Mouse (Mus musculus) retina, postnatal 1 day (tissue): ENCODE data around the gene Spindoc.
A peak's percentile ranks its signal among the peaks of the same experiment; 100 is the strongest.

Experiments
- DNase-seq: peaks from one replicate; pipeline ENCODE4 v3.0.0-alpha.2; 2012

The Spindoc gene

DNA sequence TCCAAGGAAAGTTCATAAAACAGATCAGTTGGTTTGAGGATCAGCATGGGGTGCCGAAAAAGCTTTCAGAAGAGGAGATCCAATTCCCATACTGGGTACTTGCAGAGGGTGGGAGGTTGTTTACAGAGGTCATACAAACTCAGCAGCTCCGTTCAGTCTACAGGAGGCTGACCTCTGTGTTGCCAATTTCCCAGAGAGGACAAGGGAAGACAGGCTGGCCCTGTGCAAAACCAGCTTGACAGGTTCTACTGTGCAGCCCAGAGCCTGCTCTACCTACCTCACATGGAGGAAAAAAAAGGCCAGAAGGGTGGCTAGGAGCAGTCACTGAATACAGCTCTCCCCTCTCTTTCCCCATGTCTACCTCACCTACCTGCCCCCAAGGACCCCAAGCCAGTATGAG lies 48.7 kb downstream of the Spindoc start:
- DNase-seq: no peak

DNA sequence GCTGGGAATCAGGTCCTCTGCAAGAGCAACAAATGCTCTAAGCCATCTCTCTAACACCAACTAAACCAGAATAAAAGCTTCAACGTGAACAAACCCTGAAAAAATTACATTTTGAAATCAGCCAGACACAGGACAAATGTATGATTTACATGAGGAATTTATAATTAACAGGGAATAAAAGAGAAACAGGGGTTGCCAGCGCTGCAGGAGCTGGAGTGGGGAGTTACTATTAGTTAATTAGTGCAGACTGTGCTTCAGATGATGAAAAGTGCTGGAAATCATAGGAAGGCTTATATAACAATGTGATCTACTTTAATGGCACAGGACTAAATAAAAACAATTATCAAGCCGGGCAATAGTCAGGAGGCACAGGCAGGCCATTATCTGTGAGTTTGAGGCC lies 61.4 kb downstream of the Spindoc start:
- no peak for DNase-seq

DNA sequence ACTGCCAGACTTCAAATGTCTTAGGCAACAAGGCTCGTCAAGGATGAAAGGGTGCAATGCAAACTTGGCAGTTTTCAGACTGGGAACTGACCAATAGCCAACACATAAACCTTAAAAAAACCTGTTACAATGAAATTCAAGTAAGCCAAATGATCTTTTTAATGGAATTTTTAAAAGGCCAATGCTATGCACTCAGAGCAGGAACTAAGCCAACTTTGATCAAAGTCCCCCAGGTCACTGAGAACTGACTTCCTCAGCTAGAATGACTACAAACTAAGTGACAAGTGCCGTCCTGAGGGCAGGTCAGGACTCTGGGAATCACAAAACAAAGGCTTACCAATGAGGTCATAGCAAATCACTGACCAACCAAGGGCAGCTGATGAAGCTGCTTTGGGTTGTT lies 62.6 kb downstream of the Spindoc start:
- DNase-seq: no peak

DNA sequence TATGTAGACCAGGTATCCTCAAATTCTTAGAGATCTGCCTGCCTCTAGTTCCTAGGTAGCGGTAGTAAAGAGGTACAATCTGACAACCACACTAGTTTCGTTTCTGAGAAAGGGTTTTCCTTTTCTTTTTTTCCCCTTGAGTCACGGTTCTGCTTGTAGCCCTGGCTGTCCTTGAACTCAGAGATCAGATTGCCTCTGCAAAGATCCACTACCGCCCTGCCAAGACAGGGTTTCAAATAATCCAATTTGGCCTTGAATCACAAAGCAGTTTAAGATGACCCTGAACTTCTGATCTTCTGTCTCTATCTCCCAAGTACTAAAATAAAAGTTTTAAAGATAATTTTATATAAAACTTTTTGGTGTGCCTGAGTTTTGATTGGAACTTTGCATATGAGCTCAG lies 65.1 kb downstream of the Spindoc start:
- DNase-seq: no peak

DNA sequence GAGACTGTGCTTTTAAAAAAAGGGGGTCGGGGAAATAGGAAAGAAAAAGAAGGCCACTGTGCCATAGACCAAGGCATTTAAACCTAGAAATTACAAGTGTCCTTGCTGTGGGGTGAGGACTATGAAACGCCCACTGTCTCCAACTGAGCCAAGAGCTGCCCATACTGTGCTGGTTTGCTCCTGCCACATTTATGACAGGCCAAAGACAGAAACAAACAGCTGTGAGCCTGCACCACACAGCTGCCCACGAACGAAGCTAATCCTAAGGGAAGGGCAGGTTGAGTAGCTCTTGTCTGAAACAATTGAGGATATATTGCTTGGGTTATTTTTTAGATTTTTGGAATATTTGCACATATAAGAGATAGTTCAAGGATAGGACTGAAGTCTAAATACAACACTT lies 66.0 kb downstream of the Spindoc start:
- no peak for DNase-seq

DNA sequence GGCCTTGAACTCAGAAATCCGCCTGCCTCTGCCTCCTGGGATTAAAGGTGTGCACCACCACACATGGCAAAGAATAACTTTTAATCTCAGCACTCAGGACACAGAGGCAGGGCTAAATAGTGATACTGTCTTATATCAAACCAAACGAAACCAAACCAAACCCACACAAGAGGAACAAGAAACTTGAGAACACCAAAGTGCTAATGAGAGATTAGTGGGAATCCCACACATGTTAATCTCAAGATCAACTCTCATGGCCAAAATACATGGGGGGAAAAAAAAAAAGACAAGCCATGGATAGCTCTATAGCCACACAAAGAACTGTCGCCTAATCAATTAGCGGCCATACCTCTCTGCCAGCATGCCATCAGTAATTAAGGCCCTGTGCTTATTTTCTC lies 67.2 kb downstream of the Spindoc start:
- peak; percentile 51 for DNase-seq

DNA sequence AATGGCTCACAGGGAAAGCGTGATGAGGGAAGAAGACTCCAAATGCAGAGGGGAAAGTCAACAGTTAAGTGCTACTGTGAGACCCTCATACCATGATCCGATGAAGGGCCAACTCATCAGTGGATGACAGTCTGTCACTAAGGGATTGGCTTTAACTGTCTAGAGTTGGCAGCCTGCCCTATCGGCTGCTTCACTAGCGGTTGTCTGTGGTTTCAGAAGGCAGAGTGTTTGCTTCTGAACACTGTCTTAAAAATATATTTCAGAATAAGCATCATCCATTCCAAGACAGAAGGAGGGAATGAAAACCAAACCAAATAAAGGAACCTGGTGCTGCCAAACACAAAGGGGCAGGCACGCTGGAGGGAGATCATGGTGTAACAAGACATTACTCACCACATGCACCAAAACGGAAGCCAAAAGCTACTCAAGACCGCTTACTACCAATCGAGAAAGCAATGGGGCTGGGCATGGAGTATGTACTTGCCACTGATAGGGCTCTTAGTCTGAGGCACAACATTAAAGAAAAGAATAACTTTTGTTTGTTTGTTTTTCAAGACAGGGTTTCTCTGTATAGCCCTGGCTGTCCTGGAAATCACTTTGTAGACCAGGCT lies 67.7 kb downstream of the Spindoc start:
- peak; percentile 24 for DNase-seq

DNA sequence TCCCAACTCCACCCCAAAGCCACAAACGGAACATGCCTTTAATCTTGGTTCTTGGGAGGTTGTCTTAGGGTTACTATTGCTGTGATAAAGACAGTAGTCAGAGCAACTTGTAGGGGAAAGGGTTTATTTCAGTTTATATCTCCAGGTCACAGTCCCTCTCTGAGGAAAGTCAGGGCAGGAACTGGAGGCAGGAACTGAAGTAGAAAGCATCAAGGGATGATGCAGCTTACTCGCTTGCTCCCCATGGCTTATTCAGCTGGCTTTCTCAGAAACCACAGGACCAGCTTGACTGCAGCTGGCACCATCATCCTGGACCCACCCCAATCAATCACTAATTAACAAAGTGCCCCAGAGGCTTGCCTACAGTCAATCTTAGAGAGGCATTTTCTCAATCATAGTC lies 69.1 kb downstream of the Spindoc start:
- DNase-seq: no peak

DNA sequence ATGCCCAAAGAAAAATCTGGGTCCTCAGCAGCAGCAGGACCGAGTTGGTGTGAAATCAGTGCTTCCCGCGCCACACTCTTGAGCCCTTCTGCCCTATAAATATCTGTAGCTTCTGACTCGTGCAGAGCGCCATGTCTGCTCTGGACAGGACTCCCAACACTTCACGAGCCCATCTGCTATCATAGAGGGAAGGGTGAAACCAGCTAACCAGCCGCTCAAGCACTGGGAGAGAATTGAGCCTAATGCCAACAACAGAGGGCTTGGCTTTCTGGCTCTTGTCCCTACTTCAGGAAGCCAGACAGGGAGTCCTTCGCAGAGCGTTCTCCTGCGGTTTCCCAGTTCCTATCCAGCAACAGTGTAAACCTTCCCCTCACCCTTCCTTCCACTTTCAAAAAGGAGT lies 71.5 kb downstream of the Spindoc start:
- DNase-seq: no peak

DNA sequence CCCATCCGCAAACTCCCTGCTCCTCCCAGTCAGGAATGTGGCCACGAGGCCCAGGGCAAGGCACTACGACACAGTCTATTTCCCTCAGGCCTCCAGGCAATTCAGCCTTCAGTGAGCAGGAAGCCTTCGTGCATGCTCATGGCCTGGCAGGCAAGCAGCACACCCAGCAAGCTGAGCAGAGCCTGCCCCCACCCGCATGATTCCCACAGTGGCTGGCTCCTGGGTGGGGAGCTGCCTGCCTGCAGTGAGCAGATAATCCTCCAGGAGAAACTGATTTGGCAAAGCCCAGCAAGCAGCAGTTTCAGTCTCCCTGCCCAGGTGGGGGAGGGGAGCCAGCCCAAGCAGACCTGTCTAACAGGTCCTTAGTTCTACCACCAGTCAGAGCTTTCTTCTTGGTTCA lies 72.1 kb downstream of the Spindoc start:
- DNase-seq: peak; percentile 43

DNA sequence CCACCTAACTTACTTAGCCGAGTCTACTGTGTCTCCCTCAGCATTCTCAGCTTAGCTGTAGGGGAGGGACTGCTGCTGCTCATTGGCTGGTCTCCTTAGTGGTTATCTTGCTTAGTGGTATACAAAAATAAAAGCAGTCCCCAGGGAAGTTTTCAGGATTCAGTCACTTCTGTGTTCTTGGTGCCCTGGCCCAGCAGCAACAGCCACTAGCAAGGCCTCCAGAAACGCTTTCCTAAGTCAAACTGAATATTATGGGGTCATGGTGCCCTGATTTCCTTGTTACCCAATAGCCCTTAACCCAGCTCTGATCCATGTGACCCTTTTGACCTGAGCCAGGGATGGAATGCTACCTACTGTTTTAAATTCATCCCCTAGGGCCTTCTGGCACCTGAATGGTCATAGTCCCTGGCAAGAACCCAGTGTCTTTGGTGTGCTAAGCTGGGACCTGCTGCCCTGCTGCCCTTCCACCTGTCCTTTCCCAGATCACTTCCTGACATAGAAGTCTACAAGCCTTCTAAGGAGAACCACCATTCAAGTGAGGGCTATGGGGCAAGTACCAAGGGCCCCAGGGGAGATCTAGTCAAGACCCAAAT lies 73.0 kb downstream of the Spindoc start:
- no peak for DNase-seq

DNA sequence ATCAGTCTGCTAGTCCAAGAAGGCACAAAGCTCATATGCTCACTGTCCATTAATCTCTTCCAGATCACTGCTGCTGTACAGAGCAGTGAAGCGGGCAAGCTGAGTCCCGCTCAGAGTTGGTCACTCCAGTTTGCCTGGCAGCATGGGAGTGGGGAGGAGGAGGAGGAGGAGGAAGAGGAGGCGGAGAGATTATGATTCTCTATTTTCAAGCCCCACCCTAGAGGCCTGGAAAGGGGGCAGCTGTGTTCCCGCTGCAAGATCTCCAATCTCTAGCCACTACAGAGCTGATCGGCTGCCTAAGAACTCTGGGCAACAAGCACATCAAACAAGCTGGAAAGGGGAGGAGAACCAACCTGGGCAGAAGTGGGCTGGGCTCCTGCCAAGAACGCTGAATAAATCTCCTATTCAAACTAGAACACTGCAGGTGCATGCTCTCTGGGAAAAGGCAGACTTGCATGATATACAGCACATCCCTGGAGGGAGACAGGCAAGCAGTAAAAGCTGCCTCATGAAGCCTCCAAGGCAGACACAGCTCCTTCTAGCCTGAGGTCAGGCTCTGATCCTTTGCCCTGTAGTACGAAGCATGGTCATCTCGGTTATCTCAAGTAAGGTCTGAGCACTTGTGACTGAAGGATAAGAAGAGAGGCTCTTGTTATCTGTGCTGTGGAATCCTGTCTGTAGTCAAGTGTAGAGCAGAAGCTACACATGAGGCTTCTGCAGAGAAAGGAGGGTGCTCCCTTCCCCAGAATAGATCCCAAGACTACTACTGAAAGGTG lies 74.6 kb downstream of the Spindoc start:
- peak; percentile 74 for DNase-seq

DNA sequence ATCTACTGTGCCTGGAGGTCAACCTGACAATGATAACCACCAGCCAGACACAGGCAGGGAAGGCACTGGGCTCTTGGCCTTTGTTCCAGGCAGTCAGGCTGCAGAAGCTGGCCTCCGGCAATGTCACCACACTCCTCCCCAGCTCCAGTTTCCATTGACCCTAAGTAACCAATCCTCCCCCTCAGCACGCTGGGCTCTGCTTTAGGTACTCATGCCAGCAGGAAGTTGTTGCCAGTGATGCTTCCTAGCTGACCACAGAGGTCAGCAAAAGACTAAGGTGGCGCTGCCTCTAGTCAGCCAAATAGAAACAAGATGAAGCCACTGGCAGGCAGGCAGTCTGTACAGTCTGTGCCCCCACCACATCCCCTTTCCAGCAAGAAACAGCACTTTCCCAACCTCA lies 75.8 kb downstream of the Spindoc start:
- no peak for DNase-seq

DNA sequence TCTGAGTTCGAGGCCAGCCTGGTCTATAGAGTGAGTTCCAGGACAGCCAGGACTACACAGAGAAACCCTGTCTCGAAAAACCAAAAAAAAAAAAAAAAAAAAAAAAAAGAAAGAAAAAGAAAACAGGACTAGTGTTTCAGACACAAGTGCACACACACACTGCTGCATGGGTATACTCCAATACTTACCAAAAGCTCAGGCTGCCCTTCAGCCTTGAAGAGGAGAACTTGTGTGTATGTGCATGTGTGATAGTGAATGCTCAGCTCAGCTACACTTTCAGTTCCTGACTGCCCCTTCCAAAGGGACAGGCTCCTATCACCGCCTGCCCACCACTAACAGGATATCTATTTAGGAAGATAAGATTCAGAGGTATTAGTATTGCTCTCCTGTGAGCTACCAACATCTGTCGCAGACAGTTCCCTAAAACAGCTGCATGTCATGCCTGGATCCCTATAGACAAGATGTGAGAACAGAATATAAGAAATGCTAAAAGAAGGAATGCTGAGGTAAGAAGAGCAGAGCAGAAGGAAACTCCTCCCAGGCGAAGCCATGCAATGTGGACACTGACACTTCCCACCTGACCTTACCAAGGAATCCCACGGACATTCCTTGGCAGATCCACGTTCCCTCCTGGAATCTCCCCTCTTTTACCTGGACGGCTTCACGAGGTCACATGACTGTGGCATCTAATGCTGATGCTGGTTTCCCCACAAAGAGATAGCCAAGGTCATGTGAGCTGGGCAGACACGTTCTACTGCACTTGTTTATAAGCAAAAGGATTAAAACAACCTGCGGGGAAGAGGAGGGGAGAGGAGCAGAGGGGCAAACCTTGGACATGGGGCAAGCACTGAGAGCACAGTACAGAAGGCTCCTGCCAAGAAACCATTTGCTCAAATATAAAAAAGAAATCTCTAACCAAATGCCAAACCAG lies 77.1 kb downstream of the Spindoc start:
- DNase-seq: no peak

DNA sequence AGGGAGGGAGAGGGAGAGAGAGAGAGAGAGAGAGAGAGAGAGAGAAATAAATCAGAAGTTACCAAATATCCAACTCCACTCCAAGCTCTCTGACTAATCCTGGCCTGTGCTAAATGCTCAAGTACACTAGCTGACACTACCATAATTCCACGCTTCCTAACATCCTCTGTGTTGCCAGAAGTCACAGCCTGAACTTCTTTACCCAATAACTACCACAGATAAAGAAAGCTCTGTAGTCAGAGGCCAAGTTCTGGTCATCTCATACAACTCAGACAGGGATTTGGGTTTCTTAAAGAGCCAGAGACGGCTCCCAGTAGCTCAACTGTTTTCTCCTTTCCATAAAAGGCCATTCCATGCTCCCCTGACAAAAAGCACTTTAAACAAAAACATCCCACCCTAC lies 78.0 kb downstream of the Spindoc start:
- no peak for DNase-seq
